Mouse (Mus musculus) heart, adult 2 months (tissue): ENCODE measurements around the gene Rnf7.

ENCODE experiments used
- CTCF ChIP-seq: fragments of 200-600 bp; IDR thresholded peaks from 2 replicates; pipeline ENCODE4 v1.8.1; 2022; ENCODE audit warnings: antibody characterized with exemption, mild to moderate bottlenecking, moderate library complexity
- POLR2A ChIP-seq: fragments of 200-500 bp; IDR thresholded peaks from 2 replicates; pipeline ENCODE4 v1.6.1; 2011; ENCODE audit warnings: mild to moderate bottlenecking, low read depth, low read length, control low read depth; ENCODE audit not compliant: insufficient read depth

GRCm38 (mm10) chr9:96491810-96492209 lies 13.3 kb upstream of the Rnf7 start:
- TF ChIP-seq POLR2A (no peak), CTCF (peak; percentile 87)
